Mouse (Mus musculus): ENCODE results near the gene Luc7l2.
A peak's percentile ranks its signal among the peaks of the same experiment; 100 is the strongest.

DNA sequence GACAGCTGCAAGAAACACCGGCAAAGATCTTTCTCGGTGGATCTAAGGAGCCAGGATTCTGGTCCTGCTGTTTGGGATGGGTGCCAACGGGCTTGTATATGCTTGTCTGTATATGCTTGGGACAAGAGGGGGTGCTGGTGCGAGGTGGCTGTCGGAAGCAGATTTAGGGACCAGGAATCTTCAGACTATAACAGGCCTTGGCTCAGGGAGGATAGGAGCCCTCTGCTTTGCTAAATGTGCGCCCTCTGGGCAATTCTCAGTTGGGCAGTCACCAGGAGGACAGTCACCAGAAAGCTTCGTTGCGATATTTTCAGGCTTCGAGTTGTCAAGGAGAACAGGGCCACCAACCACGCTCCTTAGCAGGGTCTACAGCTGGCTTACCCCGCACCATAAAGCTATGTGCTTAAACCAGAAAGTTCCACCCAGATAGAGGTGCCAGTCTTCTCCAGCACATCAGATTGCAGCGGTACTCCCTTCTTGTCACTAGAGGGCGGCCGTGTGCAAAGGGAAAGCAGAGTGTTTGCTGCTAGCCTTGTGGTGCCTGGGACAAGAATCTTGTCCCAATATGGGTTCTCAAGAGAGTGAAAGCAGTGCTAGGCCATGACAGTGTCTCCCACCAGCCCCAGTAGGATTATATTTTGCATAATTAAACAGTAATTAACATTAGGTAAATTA is 99.3 kb downstream of the Luc7l2 start:
- TF ChIP-seq CTCF (IDR thresholded peaks at IDR 0.05; ENCODE audit: insufficient read depth, low read depth, low read length) (peak; percentile 60; the same call in 1 of the 2 replicates), POLR2A (IDR thresholded peaks at IDR 0.05; ENCODE audit: insufficient read depth, low read depth, low read length) (no peak)
